In genomic region chr7:92401001-92401688, GRCm38 (mm10) we compare ENCODE assay signal across 14 mouse cellular contexts.
DNase-seq lines count a peak whose midpoint lies in the region; ATAC-seq and TF ChIP-seq lines count a peak whose summit lies in the region.
"Had no signal": no experiment of that assay in that cellular context is flagged by ENCODE, and none has a peak within 500 bp of the region (broad histone marks: within the 10 kb centered on the region; RNA-seq: fewer than 3 reads in every experiment).

No protein-coding gene starts in this region.

- H3K27me3 ChIP-seq in forebrain, embryonic 14.5 days (replicated peaks; ENCODE audit: control insufficient read depth, insufficient read depth, low read length): no peaks in the 10 kb centered on the region
- H3K27me3 ChIP-seq in midbrain, embryonic 15.5 days (replicated peaks): no peaks in the 10 kb centered on the region
- H3K27me3 ChIP-seq: heart, embryonic 13.5 days had no signal

- WGBS in forebrain, embryonic 14.5 days: 31% methylated on average over 4 of the region's 4 CpGs
- WGBS in midbrain, embryonic 15.5 days: 28% methylated on average over 4 of the region's 4 CpGs

- H3K9ac ChIP-seq in forebrain, embryonic 14.5 days (ENCODE audit: low read length): no peak overlapping the region
- no peak overlapping the region for H3K9ac ChIP-seq in midbrain, embryonic 15.5 days
- H3K9ac ChIP-seq: heart, embryonic 13.5 days had no signal

- peak overlapping the region; percentile 1; the same call in 1 of the 2 replicates for H3K27ac ChIP-seq in forebrain, embryonic 14.5 days (ENCODE audit: low read depth, low read length)
- peak overlapping the region; percentile 53 for H3K27ac ChIP-seq in midbrain, embryonic 15.5 days
- H3K27ac ChIP-seq: heart, embryonic 13.5 days had no signal

- H3K4me1 ChIP-seq in forebrain, embryonic 14.5 days (ENCODE audit: control insufficient read depth, insufficient read depth, low read length): peaks cover 2% of the 10 kb centered on the region; the same call in 1 of the 2 replicates
- H3K4me1 ChIP-seq in midbrain, embryonic 15.5 days: peaks cover 10% of the 10 kb centered on the region
- H3K4me1 ChIP-seq: heart, embryonic 13.5 days had no signal

- no peak for TF ChIP-seq POLR2A in brain, embryonic 14.5 days (IDR thresholded peaks at IDR 0.05; ENCODE audit: borderline replicate concordance, extremely low read depth, insufficient read depth, insufficient read length, poor library complexity, severe bottlenecking)

- H3K4me3 ChIP-seq in forebrain, embryonic 14.5 days (ENCODE audit: low read depth, low read length): no peak overlapping the region
- no peak overlapping the region for H3K4me3 ChIP-seq in midbrain, embryonic 15.5 days
- H3K4me3 ChIP-seq: heart, embryonic 13.5 days had no signal

- no peak for TF ChIP-seq CTCF in brain, embryonic 14.5 days (IDR thresholded peaks at IDR 0.05; ENCODE audit: borderline replicate concordance, extremely low read depth, insufficient read depth, insufficient read length)

- no peaks in the 10 kb centered on the region for H3K36me3 ChIP-seq in forebrain, embryonic 14.5 days (ENCODE audit: control insufficient read depth, insufficient read depth, low read length)
- no peaks in the 10 kb centered on the region for H3K36me3 ChIP-seq in midbrain, embryonic 15.5 days (replicated peaks)
- H3K36me3 ChIP-seq: heart, embryonic 13.5 days had no signal

- ATAC-seq in frontal cortex, adult (ENCODE audit: low TSS enrichment): peak; percentile 31; the same call in 1 of the 2 replicates
- peak; percentile 68 for ATAC-seq in forebrain, embryonic 14.5 days
- ATAC-seq in midbrain, embryonic 15.5 days (replicated peaks): peak; percentile 75

- H3K4me2 ChIP-seq in forebrain, embryonic 14.5 days (ENCODE audit: low read length): no peak overlapping the region
- no peak overlapping the region for H3K4me2 ChIP-seq in midbrain, embryonic 15.5 days
- H3K4me2 ChIP-seq: heart, embryonic 13.5 days had no signal

- H3K9me3 ChIP-seq in forebrain, embryonic 14.5 days (replicated peaks; ENCODE audit: control insufficient read depth, low read length): no peaks in the 10 kb centered on the region
- H3K9me3 ChIP-seq in midbrain, embryonic 15.5 days: no peaks in the 10 kb centered on the region
- H3K9me3 ChIP-seq: heart, embryonic 13.5 days had no signal

- DNase-seq in frontal cortex, postnatal 25 days (ENCODE audit: low spot score in 2 of 2): no peak
- DNase-seq in brain, embryonic 14.5 days (ENCODE audit: low read depth): peak; percentile 81
- DNase-seq in forebrain, embryonic 14.5 days (ENCODE audit: low spot score): peak; percentile 68
- no peak for DNase-seq in left cerebral cortex, adult 8-10 months (ENCODE audit: low spot score in 2 of 2)
- DNase-seq in right cerebral cortex, adult 2 months (ENCODE audit: low spot score in 2 of 2): no peak
- no peak for DNase-seq in adrenal gland, adult 2 months
- DNase-seq: gastrocnemius, postnatal 36 days; layer of hippocampus, postnatal 36 days; lung, adult 2 months; right cerebral cortex, postnatal 25 days; thymus, postnatal 25 days had no signal

Comparison
In these comparisons a context has a peak if more than half of its experiments do, and no peak if none do; other contexts are left out.
1. DNase-seq: peak in brain, embryonic 14.5 days (single experiment) and forebrain, embryonic 14.5 days (single experiment); none in frontal cortex, postnatal 25 days (0 of 2), left cerebral cortex, adult 8-10 months (0 of 2), right cerebral cortex, adult 2 months (0 of 2) and adrenal gland, adult 2 months (single experiment).
2. Peak in every context shown above with its lines, with median percentiles within 50 percentile points of each other: ATAC-seq.